Mouse (Mus musculus): ENCODE measurements at regions not wholly inside any gene's neighbourhood (a gene's known extent, or its start where the extent isn't known, plus 50 kb on each side); places are given as distances from the start of the nearest gene placed in this dataset.

GRCm38 (mm10) chr1:105206216-105206615, 150.3 kb downstream of the Rnf152 start:
- H3K36me3 ChIP-seq: no peaks in the 10 kb centered on the region
- H3K27ac ChIP-seq: no peak overlapping the region
- no peak overlapping the region for H3K4me3 ChIP-seq
- H3K9me3 ChIP-seq: no peaks in the 10 kb centered on the region
- H3K27me3 ChIP-seq (ENCODE audit: insufficient read depth, poor library complexity, severe bottlenecking): no peaks in the 10 kb centered on the region
- no peak for DNase-seq (ENCODE audit: low spot score)
- no peaks in the 10 kb centered on the region for H3K4me1 ChIP-seq

DNA sequence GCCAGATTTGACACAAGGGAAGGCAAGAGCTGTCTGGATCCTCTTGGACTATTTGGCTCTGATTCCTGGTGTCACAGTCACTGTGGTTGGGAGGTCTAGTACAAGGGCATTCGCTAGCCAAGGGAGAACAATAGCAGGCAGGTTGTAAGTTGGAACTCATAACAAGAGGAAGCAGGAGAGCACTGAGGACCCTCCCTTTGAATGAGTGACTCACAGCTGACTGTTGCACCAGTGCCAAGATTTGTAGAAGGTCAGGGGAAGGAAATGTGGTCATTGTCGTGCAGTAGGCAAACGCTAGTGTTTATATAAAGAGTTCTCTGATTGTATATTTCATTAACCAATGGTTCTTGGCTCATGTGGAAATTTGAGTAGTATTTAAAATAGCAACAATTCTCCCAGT, 157.2 kb downstream of the Rnf152 start:
- H3K27me3 ChIP-seq (ENCODE audit: insufficient read depth, poor library complexity, severe bottlenecking): no peaks in the 10 kb centered on the region
- WGBS: 68% methylated on average over 3 of the region's 3 CpGs
- H3K9me3 ChIP-seq: no peaks in the 10 kb centered on the region
- H3K27ac ChIP-seq: no peak overlapping the region
- no peak for DNase-seq (ENCODE audit: low spot score)
- H3K4me3 ChIP-seq: no peak overlapping the region
- H3K4me1 ChIP-seq: no peaks in the 10 kb centered on the region
- no peaks in the 10 kb centered on the region for H3K36me3 ChIP-seq

DNA sequence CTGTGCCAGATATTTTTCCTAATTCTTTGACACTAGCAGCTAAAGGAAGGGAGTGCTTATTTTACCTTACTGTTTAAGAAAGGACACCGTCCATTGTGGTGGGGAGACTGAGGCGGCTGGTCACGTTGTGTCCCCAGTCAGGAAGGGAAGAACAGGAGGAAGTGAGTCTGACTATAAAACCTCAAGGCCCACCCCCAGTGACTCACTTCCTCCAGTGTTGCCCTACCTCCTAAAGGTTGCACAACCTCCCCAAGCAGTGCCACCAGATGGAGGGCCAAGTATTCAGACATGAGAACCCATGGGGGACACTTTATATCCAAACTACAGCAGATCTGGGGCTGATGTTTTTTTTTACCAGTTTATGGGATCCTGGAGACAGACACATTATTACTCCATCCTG, 165.4 kb downstream of the Rnf152 start:
- Histone ChIP-seq H3K4me1 (no peaks in the 10 kb centered on the region), H3K27me3 (ENCODE audit: insufficient read depth, poor library complexity, severe bottlenecking) (no peaks in the 10 kb centered on the region), H3K9me3 (no peaks in the 10 kb centered on the region), H3K4me3 (no peak overlapping the region), H3K36me3 (no peaks in the 10 kb centered on the region), H3K27ac (no peak overlapping the region)
- 73% methylated on average over 3 of the region's 3 CpGs for WGBS
- no peak for DNase-seq (ENCODE audit: low spot score)

DNA sequence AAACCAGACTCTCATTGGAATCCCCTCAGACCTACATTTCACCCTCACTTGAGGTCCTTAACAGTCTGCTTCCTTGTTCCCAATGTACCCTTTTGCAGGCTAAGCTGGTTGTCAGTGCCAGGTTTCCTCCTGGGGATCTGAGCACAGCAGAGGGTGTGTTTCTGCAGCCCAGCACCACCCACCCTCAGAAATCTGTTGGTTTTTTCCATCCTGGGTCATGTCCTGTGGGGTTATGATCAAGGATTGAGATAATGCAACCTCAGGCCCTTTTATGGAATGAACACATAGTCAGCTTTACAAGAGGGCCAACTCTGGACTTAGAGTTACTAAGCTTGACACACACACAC, 167.6 kb downstream of the Rnf152 start:
- Histone ChIP-seq H3K4me3 (no peak overlapping the region), H3K4me1 (no peaks in the 10 kb centered on the region), H3K36me3 (no peaks in the 10 kb centered on the region), H3K27ac (no peak overlapping the region), H3K27me3 (ENCODE audit: insufficient read depth, poor library complexity, severe bottlenecking) (no peaks in the 10 kb centered on the region), H3K9me3 (no peaks in the 10 kb centered on the region)
- DNase-seq (ENCODE audit: low spot score): no peak

GRCm38 (mm10) chr1:105188210-105188919, 168.1 kb downstream of the Rnf152 start:
- Histone ChIP-seq H3K27me3 (ENCODE audit: insufficient read depth, poor library complexity, severe bottlenecking) (no peaks in the 10 kb centered on the region), H3K9me3 (no peaks in the 10 kb centered on the region), H3K27ac (no peak overlapping the region), H3K4me1 (no peaks in the 10 kb centered on the region), H3K4me3 (no peak overlapping the region), H3K36me3 (no peaks in the 10 kb centered on the region)
- DNase-seq (ENCODE audit: low spot score): no peak
- 54% methylated on average over 3 of the region's 3 CpGs for WGBS

DNA sequence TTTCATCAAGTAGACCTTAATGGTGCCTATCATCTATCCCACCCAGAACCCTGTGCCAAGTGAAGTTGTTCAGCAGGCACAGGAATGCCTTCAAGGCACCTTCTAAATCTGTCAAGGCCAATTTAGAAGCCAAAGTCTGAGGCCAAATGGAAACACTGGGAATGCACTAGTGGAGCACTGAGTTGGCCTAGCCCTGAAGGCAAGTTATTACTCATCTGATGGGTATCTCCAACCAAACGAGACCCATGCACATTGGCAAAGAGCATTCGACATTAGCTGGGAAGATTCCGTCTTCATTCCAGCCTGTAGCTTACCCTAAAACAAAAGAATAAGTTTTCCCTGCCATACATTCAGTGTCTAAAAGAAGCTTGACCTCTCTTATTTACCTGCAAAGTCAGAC, 172.0 kb downstream of the Rnf152 start:
- 77% methylated on average over 3 of the region's 3 CpGs for WGBS
- Histone ChIP-seq H3K4me1 (peaks cover 6% of the 10 kb centered on the region), H3K4me3 (no peak overlapping the region), H3K9me3 (no peaks in the 10 kb centered on the region), H3K27me3 (ENCODE audit: insufficient read depth, poor library complexity, severe bottlenecking) (no peaks in the 10 kb centered on the region), H3K27ac (no peak overlapping the region), H3K36me3 (no peaks in the 10 kb centered on the region)
- no peak for DNase-seq (ENCODE audit: low spot score)

DNA sequence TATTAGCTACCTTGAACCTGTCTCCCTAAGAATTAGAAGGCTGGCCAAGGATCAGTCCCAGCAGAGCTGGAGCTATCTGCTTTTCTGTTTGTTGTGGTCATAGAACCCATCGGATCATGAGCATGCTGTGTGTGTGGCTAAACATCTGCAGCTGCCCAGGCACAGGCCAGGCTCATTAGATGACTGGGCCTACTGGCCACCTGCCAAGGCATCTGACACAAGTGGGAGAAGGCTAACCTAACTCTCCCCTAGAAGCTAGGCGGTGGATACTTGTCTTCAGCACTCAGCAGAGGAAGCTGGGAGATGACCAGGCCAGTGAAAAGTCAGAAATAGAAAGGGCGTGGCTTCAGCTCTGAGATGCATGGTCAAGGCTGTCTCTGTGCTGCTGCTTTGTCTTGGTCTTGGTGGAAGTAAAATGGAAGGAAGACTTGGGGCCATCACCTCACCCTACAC, 177.1 kb downstream of the Rnf152 start:
- H3K36me3 ChIP-seq: no peaks in the 10 kb centered on the region
- no peaks in the 10 kb centered on the region for H3K27me3 ChIP-seq (ENCODE audit: insufficient read depth, poor library complexity, severe bottlenecking)
- DNase-seq (ENCODE audit: low spot score): peak; percentile 79
- 0 out of 2 replicates have a peak overlapping the region, but pooled peaks have one; percentile 47 for H3K27ac ChIP-seq
- H3K9me3 ChIP-seq: no peaks in the 10 kb centered on the region
- peaks cover 17% of the 10 kb centered on the region for H3K4me1 ChIP-seq
- WGBS: 40% methylated on average over 3 of the region's 3 CpGs
- no peak overlapping the region for H3K4me3 ChIP-seq

- WGBS: 63% methylated on average over 6 of the region's 6 CpGs
- no peak overlapping the region for H3K4me3 ChIP-seq
- peak overlapping the region; percentile 47; the same call in 1 of the 2 replicates for H3K27ac ChIP-seq
Measured at GRCm38 (mm10) chr1:105178773-105179172, 177.7 kb downstream of the Rnf152 start.

DNA sequence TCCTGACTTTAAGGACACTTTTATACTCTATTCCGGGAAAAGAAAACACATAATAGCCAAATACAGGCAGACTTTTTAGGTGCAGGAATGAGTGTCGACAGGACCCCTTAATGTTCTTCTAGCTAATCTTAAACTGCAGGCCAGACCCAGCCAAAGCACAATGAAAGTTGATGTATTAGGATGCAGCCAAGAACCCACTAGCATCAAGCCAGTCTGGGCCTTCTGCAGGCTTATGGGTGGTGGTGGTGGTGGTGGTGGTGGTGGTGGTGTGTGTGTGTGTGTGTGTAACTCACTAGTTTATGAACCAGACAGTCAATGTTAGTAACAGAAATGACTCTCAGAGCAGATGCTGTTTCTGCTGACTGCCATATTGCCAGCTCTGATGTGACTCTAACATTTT, 178.6 kb downstream of the Rnf152 start:
- no peak for DNase-seq (ENCODE audit: low spot score)
- Histone ChIP-seq H3K27ac (0 out of 2 replicates have a peak overlapping the region, but pooled peaks have one; percentile 38), H3K36me3 (no peaks in the 10 kb centered on the region), H3K4me3 (no peak overlapping the region), H3K4me1 (peaks cover 17% of the 10 kb centered on the region), H3K9me3 (no peaks in the 10 kb centered on the region), H3K27me3 (ENCODE audit: insufficient read depth, poor library complexity, severe bottlenecking) (no peaks in the 10 kb centered on the region)
- WGBS: 61% methylated on average over 2 of the region's 2 CpGs

More at GRCm38 (mm10) chr1:105178773-105179172, 177.7 kb downstream of the Rnf152 start:
- H3K9me3 ChIP-seq: no peaks in the 10 kb centered on the region
- H3K4me1 ChIP-seq: peaks cover 17% of the 10 kb centered on the region
- no peaks in the 10 kb centered on the region for H3K27me3 ChIP-seq (ENCODE audit: insufficient read depth, poor library complexity, severe bottlenecking)
- H3K36me3 ChIP-seq: no peaks in the 10 kb centered on the region
- DNase-seq (ENCODE audit: low spot score): no peak

DNA sequence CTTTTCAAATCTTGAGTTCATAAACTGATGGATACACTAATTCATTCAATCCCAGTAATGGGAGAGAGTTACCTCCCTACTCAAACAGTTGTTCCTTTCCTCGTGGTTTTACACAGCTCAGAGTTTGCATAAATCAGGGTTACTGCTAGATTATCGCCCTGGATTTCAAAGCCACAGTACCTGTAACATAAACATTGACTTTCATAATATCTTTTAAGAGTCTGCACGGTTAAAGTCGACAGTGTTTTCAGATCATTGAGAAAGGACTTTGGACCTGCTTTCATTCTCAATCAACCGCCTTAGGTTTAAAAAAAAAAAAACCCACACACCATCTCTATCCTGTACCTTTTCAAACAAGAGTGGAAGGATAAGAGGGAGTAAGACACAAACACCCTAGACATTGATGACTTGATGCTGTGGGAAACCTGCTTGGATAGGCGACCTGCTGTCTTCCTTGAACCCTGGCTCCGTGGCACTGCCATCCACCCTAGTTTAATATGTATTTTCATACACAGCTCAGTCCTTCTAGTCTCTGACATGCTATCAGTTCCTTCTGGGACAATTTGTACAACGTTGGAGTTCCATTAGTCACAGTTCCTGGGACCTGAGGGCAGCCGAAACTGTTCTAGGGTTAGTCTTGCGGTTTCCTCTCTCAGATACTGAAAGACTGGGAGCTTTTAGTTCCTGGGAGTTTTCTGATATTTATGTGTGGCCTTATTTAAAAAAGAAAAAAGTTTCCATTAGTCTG, 179.3 kb downstream of the Rnf152 start:
- WGBS: 82% methylated on average over 10 of the region's 10 CpGs
- Histone ChIP-seq H3K4me3 (no peak overlapping the region), H3K27me3 (ENCODE audit: insufficient read depth, poor library complexity, severe bottlenecking) (no peaks in the 10 kb centered on the region), H3K36me3 (no peaks in the 10 kb centered on the region), H3K27ac (no peak overlapping the region), H3K4me1 (peaks cover 17% of the 10 kb centered on the region), H3K9me3 (no peaks in the 10 kb centered on the region)
- no peak for DNase-seq (ENCODE audit: low spot score)

DNA sequence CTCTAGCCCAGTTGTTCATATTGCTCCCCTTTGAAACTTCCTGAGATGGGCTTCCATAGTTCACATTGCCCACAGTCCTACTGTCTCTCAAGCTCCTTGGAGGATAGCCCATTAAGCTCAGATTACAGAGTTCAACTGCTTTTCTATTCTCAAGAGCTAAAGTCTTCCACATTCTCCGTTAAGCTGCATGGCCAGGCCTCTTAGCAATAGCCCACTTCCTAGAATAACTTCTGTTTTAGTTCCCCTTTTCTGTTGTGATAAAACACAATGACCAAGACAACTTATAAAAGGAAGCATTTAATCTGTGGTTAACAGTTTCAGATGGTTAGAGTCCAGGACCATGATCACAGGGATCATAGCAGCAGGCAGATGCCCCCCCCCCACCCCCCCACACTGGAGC, 185.5 kb downstream of the Rnf152 start:
- Histone ChIP-seq H3K4me1 (no peaks in the 10 kb centered on the region), H3K27ac (no peak overlapping the region), H3K9me3 (no peaks in the 10 kb centered on the region), H3K4me3 (no peak overlapping the region), H3K36me3 (no peaks in the 10 kb centered on the region), H3K27me3 (ENCODE audit: insufficient read depth, poor library complexity, severe bottlenecking) (no peaks in the 10 kb centered on the region)
- no peak for DNase-seq (ENCODE audit: low spot score)
- 74% methylated on average over 1 of the region's 1 CpGs for WGBS

- H3K9me3 ChIP-seq: no peaks in the 10 kb centered on the region
- H3K4me3 ChIP-seq: no peak overlapping the region
- no peak for DNase-seq (ENCODE audit: low spot score)
- no peaks in the 10 kb centered on the region for H3K4me1 ChIP-seq
- H3K27ac ChIP-seq: no peak overlapping the region
- H3K36me3 ChIP-seq: no peaks in the 10 kb centered on the region
- H3K27me3 ChIP-seq (ENCODE audit: insufficient read depth, poor library complexity, severe bottlenecking): no peaks in the 10 kb centered on the region
- 91% methylated on average over 4 of the region's 4 CpGs for WGBS
Measured at GRCm38 (mm10) chr1:105170114-105170506, 186.4 kb downstream of the Rnf152 start.

- DNase-seq (ENCODE audit: low spot score): no peak
- H3K36me3 ChIP-seq: no peaks in the 10 kb centered on the region
- H3K4me1 ChIP-seq: no peaks in the 10 kb centered on the region
- H3K27me3 ChIP-seq (ENCODE audit: insufficient read depth, poor library complexity, severe bottlenecking): no peaks in the 10 kb centered on the region
- H3K9me3 ChIP-seq: no peaks in the 10 kb centered on the region
- H3K4me3 ChIP-seq: no peak overlapping the region
- no peak overlapping the region for H3K27ac ChIP-seq
- WGBS: 73% methylated on average over 1 of the region's 1 CpGs
Measured at GRCm38 (mm10) chr1:105169455-105170113, 186.9 kb downstream of the Rnf152 start.

Data from heart, embryonic 10.5 days (tissue).